Comparison of ENCODE assay signal across 15 mouse cellular contexts in genomic region chr17:63317518-63317917, GRCm38 (mm10).
A peak's percentile ranks its signal among the peaks of the same experiment; 100 is the strongest.
DNase-seq lines count a peak whose midpoint lies in the region; ATAC-seq and TF ChIP-seq lines count a peak whose summit lies in the region.
"Had no signal": no experiment of that assay in that cellular context is flagged by ENCODE, and none has a peak within 500 bp of the region (broad histone marks: within the 10 kb centered on the region; RNA-seq: fewer than 3 reads in every experiment).

No protein-coding gene starts in this region.

- no peak for TF ChIP-seq CTCF in heart, adult 2 months (IDR thresholded peaks at IDR 0.05)
- TF ChIP-seq CTCF in lung, postnatal 0 days (IDR thresholded peaks at IDR 0.05) = no peak

- H3K36me3 ChIP-seq in heart, adult 2 months (ENCODE audit: control insufficient read depth, insufficient read depth, low read length) = peaks cover 2% of the 10 kb centered on the region; the same call in 1 of the 2 replicates
- no peaks in the 10 kb centered on the region for H3K36me3 ChIP-seq in lung, postnatal 0 days (ENCODE audit: insufficient read depth, low read length)
- H3K36me3 ChIP-seq: embryonic facial prominence, embryonic 13.5 days; forebrain, embryonic 15.5 days had no signal

- peaks cover 15% of the 10 kb centered on the region for H3K4me1 ChIP-seq in heart, adult 2 months (ENCODE audit: control insufficient read depth, insufficient read depth, low read length)
- peaks cover 10% of the 10 kb centered on the region; the same call in 1 of the 2 replicates for H3K4me1 ChIP-seq in lung, postnatal 0 days (ENCODE audit: insufficient read depth, low read depth, low read length)

- H3K4me3 ChIP-seq in heart, adult 2 months = no peak overlapping the region
- no peak overlapping the region for H3K4me3 ChIP-seq in lung, postnatal 0 days (ENCODE audit: low read depth, low read length)
- H3K4me3 ChIP-seq: embryonic facial prominence, embryonic 13.5 days; forebrain, embryonic 15.5 days had no signal

- no peak for ATAC-seq in lung, postnatal 0 days
- ATAC-seq: CD4-positive, CD25-positive, alpha-beta regulatory T cell, adult 4 months; forebrain, embryonic 15.5 days had no signal

- H3K9me3 ChIP-seq in lung, postnatal 0 days (ENCODE audit: low read length) = no peaks in the 10 kb centered on the region
- H3K9me3 ChIP-seq: embryonic facial prominence, embryonic 13.5 days; forebrain, embryonic 15.5 days had no signal

- no peak for TF ChIP-seq POLR2A in heart, adult 2 months (IDR thresholded peaks at IDR 0.05; ENCODE audit: insufficient read depth, low read depth, low read length)

- H3K9ac ChIP-seq in heart, adult 2 months (ENCODE audit: low read depth, low read length) = peak overlapping the region; percentile 48; the same call in 1 of the 2 replicates
- H3K9ac ChIP-seq in lung, postnatal 0 days (replicated peaks; ENCODE audit: low read depth) = no peak overlapping the region
- H3K9ac ChIP-seq: embryonic facial prominence, embryonic 13.5 days; forebrain, embryonic 15.5 days had no signal

- no peak for TF ChIP-seq EP300 in heart, adult 2 months (IDR thresholded peaks at IDR 0.05; ENCODE audit: insufficient read depth, low read depth, low read length)
- TF ChIP-seq EP300 in lung, postnatal 0 days (IDR thresholded peaks at IDR 0.05) = no peak

- 28% methylated on average over 7 of the region's 7 CpGs for WGBS in heart, adult 2 months
- WGBS in lung, postnatal 0 days = 26% methylated on average over 7 of the region's 7 CpGs

- H3K27ac ChIP-seq in heart, adult 2 months = peak overlapping the region; percentile 21; the same call in 1 of the 2 replicates
- H3K27ac ChIP-seq in lung, postnatal 0 days (ENCODE audit: low read length) = no peak overlapping the region
- H3K27ac ChIP-seq: embryonic facial prominence, embryonic 13.5 days; forebrain, embryonic 15.5 days; stomach, postnatal 0 days had no signal

- H3K4me2 ChIP-seq in lung, postnatal 0 days (replicated peaks; ENCODE audit: low read depth, low read length) = no peak overlapping the region
- H3K4me2 ChIP-seq: embryonic facial prominence, embryonic 13.5 days; forebrain, embryonic 15.5 days had no signal

- intact Hi-C loops in heart, adult 2 months (cut with DNase I) = no loop called here
- intact Hi-C loops in heart, postnatal 10 days (cut with DNase I) = no loop called here

- DNase-seq in heart, adult 2 months = peak; percentile 18 to 33
- DNase-seq in heart, adult 11 months = no peak
- peak; percentile 51 for DNase-seq in lung, postnatal 0 days (ENCODE audit: low spot score)
- DNase-seq in lung, adult 18-20 months = no peak
- peak; percentile 11 for DNase-seq in adrenal gland, postnatal 25 days
- peak; percentile 40 to 52 for DNase-seq in heart, postnatal 10 days
- DNase-seq in right cerebral cortex, adult 2 months (ENCODE audit: low spot score in 2 of 2) = no peak
- no peak for DNase-seq in natural killer cell, adult 2 months (ENCODE audit: low spot score in 2 of 2)
- DNase-seq: cerebellum, adult 9-11 months; kidney, postnatal 10 days; lung, adult 2 months had no signal

- no peaks in the 10 kb centered on the region for H3K79me2 ChIP-seq in heart, adult 2 months (replicated peaks; ENCODE audit: control insufficient read depth, insufficient read depth, low read length)

- no peaks in the 10 kb centered on the region for H3K27me3 ChIP-seq in heart, adult 2 months (ENCODE audit: control insufficient read depth, insufficient read depth, low read length)
- H3K27me3 ChIP-seq in lung, postnatal 0 days (replicated peaks; ENCODE audit: insufficient read depth, low read length) = no peaks in the 10 kb centered on the region
- H3K27me3 ChIP-seq: embryonic facial prominence, embryonic 13.5 days; forebrain, embryonic 15.5 days had no signal

Comparison
In these comparisons a context has a peak if more than half of its experiments do, and no peak if none do; other contexts are left out.
1. DNase-seq: peak in heart, adult 2 months (2 of 2), lung, postnatal 0 days (single experiment), adrenal gland, postnatal 25 days (single experiment) and heart, postnatal 10 days (2 of 2); none in heart, adult 11 months (single experiment), lung, adult 18-20 months (0 of 2), right cerebral cortex, adult 2 months (0 of 2) and natural killer cell, adult 2 months (0 of 2).